Mouse (Mus musculus): ENCODE results near the gene Tnnt3. TPM values are rescaled to one million over a fixed set of nuclear protein-coding genes. Genes with fewer than 3 reads are reported as not detected.

Tnnt3 gene
- polyA plus RNA-seq, 1 experiment from 2014 or later = 4.8 TPM

DNA sequence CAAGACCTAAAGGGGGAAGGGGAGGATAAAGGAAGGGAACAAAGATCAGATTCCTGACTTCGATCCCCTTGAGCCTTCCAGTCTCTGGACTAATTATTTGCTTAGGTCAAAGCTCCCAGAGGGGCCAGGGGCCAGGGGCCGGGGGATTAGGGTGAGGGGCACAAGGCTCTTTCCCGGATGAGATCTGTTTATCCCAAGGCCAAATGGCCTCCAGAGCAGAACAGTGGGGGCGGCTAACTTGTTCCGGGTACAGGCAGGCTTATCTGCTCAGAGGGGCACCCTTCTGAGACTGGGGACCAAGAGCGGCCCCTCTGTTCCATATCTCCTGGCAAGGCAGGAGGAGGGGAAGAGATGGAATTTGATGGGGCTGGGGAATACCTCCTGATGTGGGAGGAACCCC lies 59.1 kb downstream of the Tnnt3 start:
- H3K27ac ChIP-seq (ENCODE audit: low read depth, low read length) = no peak overlapping the region
- H3K27me3 ChIP-seq (ENCODE audit: control insufficient read depth, insufficient read depth, low read length) = no peaks in the 10 kb centered on the region
- no peak overlapping the region for H3K9ac ChIP-seq (replicated peaks; ENCODE audit: low read depth, low read length)
- H3K4me2 ChIP-seq (ENCODE audit: low read depth, low read length) = no peak overlapping the region
- no peak for ATAC-seq (ENCODE audit: low read depth)
- H3K36me3 ChIP-seq (ENCODE audit: control insufficient read depth, insufficient read depth, low read length) = no peaks in the 10 kb centered on the region
- no peaks in the 10 kb centered on the region for H3K9me3 ChIP-seq (ENCODE audit: control insufficient read depth, low read length)
- H3K4me1 ChIP-seq (ENCODE audit: control insufficient read depth, insufficient read depth, low read length) = no peaks in the 10 kb centered on the region
- no peak overlapping the region for H3K4me3 ChIP-seq (ENCODE audit: low read depth, low read length)
- 70% methylated on average over 6 of the region's 6 CpGs for WGBS

DNA sequence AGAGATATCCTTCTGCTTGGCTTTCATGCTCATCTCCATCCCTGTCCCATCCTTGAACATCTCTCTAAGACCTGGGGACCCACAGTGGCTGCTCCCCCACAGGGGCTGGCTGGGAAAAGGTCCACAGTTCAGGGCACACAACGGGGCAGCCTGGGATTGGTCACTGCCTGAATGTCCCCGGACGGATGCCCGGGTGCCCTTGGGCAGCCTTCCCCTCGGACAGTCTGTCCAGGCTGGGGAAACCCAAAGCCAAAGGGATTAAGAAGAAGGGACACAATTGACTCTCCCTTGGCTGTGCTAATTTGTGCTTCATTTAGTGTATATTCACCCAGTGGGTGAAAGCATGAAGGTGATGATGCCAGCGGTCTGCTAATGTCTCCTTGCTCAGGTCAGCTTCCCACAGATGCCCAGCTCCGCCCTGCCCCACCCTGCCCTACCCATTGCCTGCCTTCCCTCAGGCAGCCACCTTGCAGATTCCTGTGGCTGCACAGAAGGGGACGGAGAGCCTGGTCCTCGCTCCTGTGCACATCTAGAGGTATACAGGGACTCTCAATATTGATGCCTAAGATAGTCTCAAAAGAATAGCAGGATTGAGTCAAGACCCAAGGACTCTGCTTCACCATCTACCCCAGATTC lies 60.0 kb downstream of the Tnnt3 start:
- H3K4me3 ChIP-seq (ENCODE audit: low read depth, low read length) = no peak overlapping the region
- no peak for ATAC-seq (ENCODE audit: low read depth)
- 95% methylated on average over 9 of the region's 9 CpGs for WGBS

GRCm38 (mm10) chr7:142559651-142560175 lies 61.1 kb downstream of the Tnnt3 start:
- no peak for ATAC-seq (ENCODE audit: low read depth)
- 66% methylated on average over 5 of the region's 5 CpGs for WGBS
- H3K4me3 ChIP-seq (ENCODE audit: low read depth, low read length) = no peak overlapping the region
- H3K36me3 ChIP-seq (ENCODE audit: control insufficient read depth, insufficient read depth, low read length) = no peaks in the 10 kb centered on the region
- H3K27me3 ChIP-seq (ENCODE audit: control insufficient read depth, insufficient read depth, low read length) = no peaks in the 10 kb centered on the region
- H3K4me1 ChIP-seq (ENCODE audit: control insufficient read depth, insufficient read depth, low read length) = no peaks in the 10 kb centered on the region
- H3K27ac ChIP-seq (ENCODE audit: low read depth, low read length) = no peak overlapping the region
- no peak overlapping the region for H3K9ac ChIP-seq (replicated peaks; ENCODE audit: low read depth, low read length)
- H3K4me2 ChIP-seq (ENCODE audit: low read depth, low read length) = no peak overlapping the region
- H3K9me3 ChIP-seq (ENCODE audit: control insufficient read depth, low read length) = no peaks in the 10 kb centered on the region

More for the DNA sequence above, 60.0 kb downstream of the Tnnt3 start:
- Histone ChIP-seq H3K9ac (replicated peaks; ENCODE audit: low read depth, low read length) (no peak overlapping the region), H3K4me1 (ENCODE audit: control insufficient read depth, insufficient read depth, low read length) (no peaks in the 10 kb centered on the region), H3K27me3 (ENCODE audit: control insufficient read depth, insufficient read depth, low read length) (no peaks in the 10 kb centered on the region), H3K36me3 (ENCODE audit: control insufficient read depth, insufficient read depth, low read length) (no peaks in the 10 kb centered on the region), H3K4me2 (ENCODE audit: low read depth, low read length) (no peak overlapping the region), H3K9me3 (ENCODE audit: control insufficient read depth, low read length) (no peaks in the 10 kb centered on the region), H3K27ac (ENCODE audit: low read depth, low read length) (no peak overlapping the region)

DNA sequence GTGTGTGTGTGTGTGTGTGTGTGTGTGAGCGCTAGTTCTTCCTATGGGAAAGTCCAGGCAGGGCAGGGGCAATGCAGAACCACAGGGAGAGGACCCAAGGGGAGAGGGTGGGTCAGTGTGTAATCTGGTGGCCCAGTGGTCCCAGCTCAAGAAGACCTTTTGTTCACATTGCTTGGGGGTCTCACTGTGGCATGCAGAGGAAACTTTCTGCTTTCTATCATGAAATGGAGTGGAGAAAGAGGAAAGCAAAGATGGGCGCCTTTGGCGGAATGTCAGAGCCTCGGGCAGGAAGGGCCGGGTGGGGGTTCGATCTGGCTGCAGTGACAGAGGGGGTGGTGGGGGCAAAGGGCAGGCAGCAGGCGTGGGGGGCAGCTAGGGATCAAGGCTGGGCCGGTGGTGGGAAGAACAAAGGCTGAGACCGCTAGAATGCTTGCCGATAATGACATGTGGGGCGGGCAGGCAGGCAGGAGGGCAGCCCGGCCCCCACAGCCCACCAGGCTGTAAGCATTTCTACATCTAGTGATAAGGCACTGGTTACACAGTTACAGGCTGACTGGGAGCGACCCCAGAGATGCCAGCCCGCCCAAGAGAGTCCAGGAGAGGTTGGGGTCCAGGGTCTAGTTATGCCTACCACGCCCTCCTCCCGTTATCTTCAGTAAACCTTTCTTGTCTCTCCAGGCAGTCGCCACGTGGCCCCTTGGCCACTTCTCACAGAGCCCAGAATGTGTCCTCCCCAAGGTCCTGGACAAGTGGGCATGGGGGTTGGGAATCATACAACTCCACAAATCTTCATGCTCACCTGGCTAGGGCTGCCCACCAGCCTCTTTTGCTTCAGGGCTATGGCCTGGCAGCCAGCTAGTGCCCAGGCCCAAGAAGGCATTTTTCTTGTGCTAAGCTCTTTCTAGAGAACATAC lies 62.6 kb downstream of the Tnnt3 start:
- H3K9ac ChIP-seq (replicated peaks; ENCODE audit: low read depth, low read length) = no peak overlapping the region
- H3K4me2 ChIP-seq (ENCODE audit: low read depth, low read length) = no peak overlapping the region
- no peak overlapping the region for H3K27ac ChIP-seq (ENCODE audit: low read depth, low read length)
- H3K27me3 ChIP-seq (ENCODE audit: control insufficient read depth, insufficient read depth, low read length) = no peaks in the 10 kb centered on the region
- no peaks in the 10 kb centered on the region for H3K4me1 ChIP-seq (ENCODE audit: control insufficient read depth, insufficient read depth, low read length)
- no peak for ATAC-seq (ENCODE audit: low read depth)
- 30% methylated on average over 18 of the region's 18 CpGs for WGBS
- H3K36me3 ChIP-seq (ENCODE audit: control insufficient read depth, insufficient read depth, low read length) = no peaks in the 10 kb centered on the region
- no peak overlapping the region for H3K4me3 ChIP-seq (ENCODE audit: low read depth, low read length)
- no peaks in the 10 kb centered on the region for H3K9me3 ChIP-seq (ENCODE audit: control insufficient read depth, low read length)

DNA sequence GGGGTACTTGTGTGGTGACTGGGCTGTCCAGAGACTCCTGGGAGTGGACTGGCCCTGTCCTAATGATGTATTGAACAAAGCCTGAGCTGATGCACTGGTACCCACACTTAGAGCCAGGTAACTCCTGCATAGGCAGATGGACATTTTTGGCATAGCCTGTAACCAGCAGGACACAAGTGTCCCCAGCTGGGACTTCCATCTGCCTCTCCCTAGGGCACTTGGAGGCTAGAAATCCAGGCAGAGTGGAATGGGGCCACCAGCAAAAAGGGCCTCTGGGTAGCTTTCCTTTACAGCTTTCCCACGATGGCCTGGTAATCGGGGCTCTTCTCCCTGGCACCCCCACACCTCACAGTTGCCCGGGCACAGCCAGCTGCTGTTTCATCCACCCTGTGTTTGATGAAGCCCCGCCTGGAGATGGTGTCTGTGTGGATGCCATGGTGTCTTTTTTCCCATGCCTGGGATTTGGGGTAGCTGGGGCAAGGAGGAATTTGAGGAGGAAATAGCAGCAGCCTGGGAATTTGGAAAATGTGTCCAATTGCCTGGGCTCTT lies 63.3 kb downstream of the Tnnt3 start:
- no peak overlapping the region for H3K9ac ChIP-seq (replicated peaks; ENCODE audit: low read depth, low read length)
- no peak overlapping the region for H3K27ac ChIP-seq (ENCODE audit: low read depth, low read length)
- no peaks in the 10 kb centered on the region for H3K36me3 ChIP-seq (ENCODE audit: control insufficient read depth, insufficient read depth, low read length)
- H3K9me3 ChIP-seq (ENCODE audit: control insufficient read depth, low read length) = no peaks in the 10 kb centered on the region
- WGBS = 62% methylated on average over 4 of the region's 4 CpGs
- H3K4me3 ChIP-seq (ENCODE audit: low read depth, low read length) = no peak overlapping the region
- H3K4me1 ChIP-seq (ENCODE audit: control insufficient read depth, insufficient read depth, low read length) = no peaks in the 10 kb centered on the region
- ATAC-seq (ENCODE audit: low read depth) = no peak
- H3K27me3 ChIP-seq (ENCODE audit: control insufficient read depth, insufficient read depth, low read length) = no peaks in the 10 kb centered on the region
- no peak overlapping the region for H3K4me2 ChIP-seq (ENCODE audit: low read depth, low read length)

DNA sequence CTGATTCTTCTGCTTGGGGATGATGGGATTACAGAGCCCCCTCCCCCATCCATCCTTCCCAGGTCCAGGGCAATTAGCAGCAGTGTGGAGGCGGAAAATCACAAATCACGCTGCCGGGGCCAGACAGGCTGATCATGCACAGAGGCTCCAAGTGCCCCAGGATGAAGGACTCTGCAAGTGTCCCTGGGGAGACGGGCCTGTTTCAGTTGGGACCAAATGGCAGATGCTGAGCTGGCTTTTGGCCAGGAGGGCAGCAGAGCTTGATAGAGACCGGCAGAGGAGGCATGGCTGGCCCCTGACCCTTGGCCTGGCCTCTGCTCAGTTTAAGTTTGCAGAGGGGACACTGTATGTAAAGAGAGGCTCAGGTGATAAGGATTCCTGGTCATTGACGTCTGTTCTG lies 64.5 kb downstream of the Tnnt3 start:
- Histone ChIP-seq H3K27ac (ENCODE audit: low read depth, low read length) (no peak overlapping the region), H3K36me3 (ENCODE audit: control insufficient read depth, insufficient read depth, low read length) (no peaks in the 10 kb centered on the region)
- 26% methylated on average over 6 of the region's 6 CpGs for WGBS

GRCm38 (mm10) chr7:142564955-142565643 lies 66.5 kb downstream of the Tnnt3 start:
- Histone ChIP-seq H3K9me3 (ENCODE audit: control insufficient read depth, low read length) (no peaks in the 10 kb centered on the region), H3K27me3 (ENCODE audit: control insufficient read depth, insufficient read depth, low read length) (no peaks in the 10 kb centered on the region), H3K4me3 (ENCODE audit: low read depth, low read length) (no peak overlapping the region), H3K4me1 (ENCODE audit: control insufficient read depth, insufficient read depth, low read length) (peaks cover 4% of the 10 kb centered on the region), H3K9ac (replicated peaks; ENCODE audit: low read depth, low read length) (no peak overlapping the region), H3K27ac (ENCODE audit: low read depth, low read length) (no peak overlapping the region), H3K4me2 (ENCODE audit: low read depth, low read length) (no peak overlapping the region), H3K36me3 (ENCODE audit: control insufficient read depth, insufficient read depth, low read length) (no peaks in the 10 kb centered on the region)
- WGBS = 42% methylated on average over 11 of the region's 11 CpGs
- ATAC-seq (ENCODE audit: low read depth) = no peak

More for the DNA sequence above, 64.5 kb downstream of the Tnnt3 start:
- H3K27me3 ChIP-seq (ENCODE audit: control insufficient read depth, insufficient read depth, low read length) = no peaks in the 10 kb centered on the region
- H3K4me3 ChIP-seq (ENCODE audit: low read depth, low read length) = no peak overlapping the region
- H3K9ac ChIP-seq (replicated peaks; ENCODE audit: low read depth, low read length) = no peak overlapping the region
- H3K4me2 ChIP-seq (ENCODE audit: low read depth, low read length) = no peak overlapping the region
- no peaks in the 10 kb centered on the region for H3K4me1 ChIP-seq (ENCODE audit: control insufficient read depth, insufficient read depth, low read length)
- ATAC-seq (ENCODE audit: low read depth) = no peak
- H3K9me3 ChIP-seq (ENCODE audit: control insufficient read depth, low read length) = no peaks in the 10 kb centered on the region
